Mouse (Mus musculus) embryo, embryonic 10.5 days (tissue): ENCODE results near the gene Nol10.
"Not testable (repeated sequence)": the region's sequence is repeated elsewhere in the genome, so short reads cannot be mapped to it uniquely, and the experiment has no call there.

Experiments
- DNase-seq: peaks from one replicate; pipeline ENCODE4 v3.0.0-alpha.2; 2015; ENCODE audit warnings: low spot score

The Nol10 gene

DNA sequence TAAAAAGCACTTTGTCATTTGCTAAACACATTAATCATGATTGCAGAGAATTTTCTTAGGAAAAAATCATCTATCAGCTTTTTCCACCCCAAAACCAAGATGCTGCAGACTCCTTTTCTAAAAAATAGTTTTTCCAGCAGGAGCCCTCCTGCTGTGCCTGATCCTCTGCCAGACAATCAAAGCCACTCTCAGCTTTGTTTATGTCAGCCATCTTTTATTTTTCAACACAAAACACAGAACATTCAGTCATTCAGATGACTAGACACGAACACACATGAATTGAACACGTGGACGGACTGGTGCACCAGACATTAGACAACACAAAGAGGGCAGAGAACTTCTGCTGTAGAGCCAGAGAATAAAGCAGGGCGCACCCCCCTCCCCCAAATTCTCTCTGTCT lies 115.4 kb downstream of the Nol10 start:
- no peak for DNase-seq

DNA sequence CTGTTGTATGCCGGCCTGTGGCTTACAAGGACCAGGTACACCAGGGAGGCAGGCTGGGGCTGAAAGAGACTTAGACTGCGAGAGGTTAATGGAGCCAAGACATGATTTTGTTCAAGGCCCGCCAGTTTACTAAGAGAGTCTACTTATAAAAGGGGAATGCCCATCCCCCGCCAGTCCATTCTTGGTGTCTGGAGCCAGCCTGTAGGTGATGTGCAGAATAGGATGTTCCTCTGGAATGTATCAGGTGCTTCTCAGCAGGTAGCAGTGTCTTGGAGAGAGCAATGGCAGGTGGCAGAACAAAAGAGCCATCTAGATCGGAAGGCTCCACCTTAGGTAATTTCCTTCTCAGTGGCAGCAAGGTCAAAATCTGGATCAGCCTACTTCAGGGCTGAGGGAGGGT lies 116.3 kb downstream of the Nol10 start:
- DNase-seq = not testable (repeated sequence)

DNA sequence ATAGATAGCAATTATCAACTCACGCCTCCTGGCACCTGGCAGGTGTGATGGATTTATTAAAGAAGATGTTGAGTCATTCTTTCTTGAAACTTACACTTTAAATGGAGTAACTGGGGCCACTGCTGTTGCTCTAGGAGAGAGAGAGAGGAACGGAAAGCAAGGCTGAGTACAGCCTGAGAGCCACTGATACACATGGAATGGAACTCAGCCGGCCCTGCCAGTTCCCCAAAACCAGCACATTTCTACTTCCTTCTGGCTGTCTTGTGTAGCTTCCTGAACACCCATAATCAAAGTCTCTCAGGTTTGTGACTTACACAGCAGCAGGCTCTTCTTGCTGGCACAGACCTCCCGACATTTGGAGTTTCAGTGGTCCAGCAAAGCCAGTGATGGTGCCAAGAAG lies 118.5 kb downstream of the Nol10 start:
- DNase-seq = no peak

DNA sequence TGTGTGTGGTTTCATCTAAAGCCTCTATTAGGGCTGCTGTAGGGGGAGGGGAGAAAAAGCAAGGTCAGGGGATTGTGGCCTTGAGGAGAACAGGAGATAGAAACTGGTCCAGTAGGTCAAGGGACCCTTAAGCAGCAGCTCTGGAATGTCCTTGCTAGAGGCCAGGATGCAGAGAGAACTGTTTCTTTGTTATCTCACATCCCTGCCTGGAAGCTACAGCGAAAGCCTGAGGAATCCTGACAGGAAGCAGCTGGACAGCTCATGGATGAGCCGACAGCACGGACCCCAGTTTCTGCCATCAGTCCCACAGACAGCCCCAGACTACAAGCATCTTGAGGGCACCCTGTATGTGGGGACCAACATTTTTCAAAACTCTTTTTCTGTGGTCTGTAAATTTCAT lies 120.1 kb downstream of the Nol10 start:
- DNase-seq = peak; percentile 26

DNA sequence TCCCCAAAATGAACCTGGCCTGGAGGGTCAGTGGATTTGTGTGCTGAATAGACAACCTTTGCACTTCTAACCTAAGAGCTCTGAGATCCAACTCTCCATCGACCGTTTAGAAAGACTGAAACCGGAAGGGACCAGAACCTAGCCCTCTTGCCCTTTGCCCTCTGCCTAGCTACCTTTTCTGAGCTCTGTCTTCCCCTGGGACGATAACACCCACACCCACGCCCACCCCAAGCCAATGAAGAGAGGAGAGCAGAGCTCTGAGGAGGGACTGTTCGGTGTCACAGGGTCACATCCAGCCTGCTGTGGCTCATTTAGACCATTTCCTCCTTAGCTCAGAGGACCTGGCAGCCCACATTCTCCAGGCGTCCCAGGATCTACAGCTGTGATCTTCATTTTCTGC lies 121.6 kb downstream of the Nol10 start:
- no peak for DNase-seq

DNA sequence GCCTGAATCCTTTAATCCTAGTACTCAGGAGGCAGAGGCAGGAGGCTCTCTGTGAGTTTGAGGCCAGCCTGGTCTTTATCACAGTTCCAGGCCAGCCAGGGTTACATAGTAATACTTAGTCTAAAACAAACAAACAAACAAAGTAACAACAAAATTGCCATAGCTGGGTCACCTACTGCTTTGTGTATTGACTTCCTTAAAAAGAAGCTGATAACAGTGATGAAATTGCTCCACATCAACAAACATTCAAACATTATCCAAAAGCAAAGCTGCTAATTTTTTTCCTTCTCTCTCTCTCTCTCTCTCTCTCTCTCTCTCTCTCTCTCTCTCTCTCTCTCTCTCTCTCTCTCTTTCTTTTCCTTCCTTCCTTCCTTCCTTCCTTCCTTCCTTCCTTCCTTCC lies 122.3 kb downstream of the Nol10 start:
- DNase-seq = not testable (repeated sequence)

DNA sequence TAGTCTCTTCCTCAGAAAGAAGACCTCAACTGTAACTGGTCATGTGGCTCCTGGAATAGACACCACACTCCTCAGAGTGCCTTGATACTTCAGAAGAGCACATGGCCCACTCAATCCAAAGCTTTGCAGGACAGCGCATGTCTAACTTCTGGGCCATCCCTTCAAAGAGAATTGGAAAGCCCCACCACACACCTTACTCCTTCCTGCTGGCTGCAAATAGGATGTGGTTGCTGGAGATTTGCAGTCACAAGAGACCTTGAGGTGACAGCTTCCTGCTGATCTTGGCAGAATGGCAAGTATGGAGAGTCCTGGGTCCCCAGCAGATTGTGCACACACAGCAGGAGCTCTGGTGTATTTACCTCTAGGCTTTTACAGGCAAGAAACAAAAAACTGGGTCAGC lies 123.1 kb downstream of the Nol10 start:
- DNase-seq = no peak

DNA sequence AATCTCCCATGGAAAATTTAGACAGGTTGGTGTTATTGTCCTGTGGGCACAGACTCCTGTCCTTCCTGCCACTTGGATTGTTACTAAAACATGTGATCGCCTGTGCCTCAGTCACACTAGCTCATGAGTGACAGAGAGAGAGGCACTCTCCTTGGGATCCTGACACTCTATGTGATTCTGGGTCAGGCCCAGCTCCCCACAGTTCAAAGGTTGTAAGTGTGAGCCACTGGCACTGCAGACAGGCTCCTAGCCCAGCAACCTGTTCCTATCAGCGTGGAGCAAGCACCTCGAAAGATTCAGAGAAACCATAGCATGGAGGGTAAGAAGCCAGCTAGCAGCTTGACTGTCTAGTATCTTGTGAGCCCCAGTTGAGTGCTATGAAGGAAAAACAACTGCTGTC lies 124.9 kb downstream of the Nol10 start:
- no peak for DNase-seq

DNA sequence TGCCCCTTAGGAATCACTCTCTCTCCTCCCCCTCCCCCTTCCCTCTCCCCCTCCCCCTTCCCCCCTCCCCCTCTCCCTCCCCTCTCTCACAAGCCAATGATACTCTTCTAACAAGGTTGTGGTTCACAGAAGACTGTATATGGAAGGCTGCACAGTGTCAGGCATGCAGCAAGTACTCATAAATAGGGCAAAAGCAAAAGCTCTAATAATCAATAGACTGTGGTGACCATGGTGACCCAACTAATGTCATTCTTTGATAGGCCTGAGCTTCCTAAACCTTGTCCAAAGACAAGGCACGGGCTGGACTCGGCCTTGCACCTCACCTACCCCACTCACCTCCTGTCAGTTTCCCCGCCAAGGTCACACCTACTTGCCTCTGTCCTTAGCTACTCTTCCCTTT lies 125.6 kb downstream of the Nol10 start:
- no peak for DNase-seq

DNA sequence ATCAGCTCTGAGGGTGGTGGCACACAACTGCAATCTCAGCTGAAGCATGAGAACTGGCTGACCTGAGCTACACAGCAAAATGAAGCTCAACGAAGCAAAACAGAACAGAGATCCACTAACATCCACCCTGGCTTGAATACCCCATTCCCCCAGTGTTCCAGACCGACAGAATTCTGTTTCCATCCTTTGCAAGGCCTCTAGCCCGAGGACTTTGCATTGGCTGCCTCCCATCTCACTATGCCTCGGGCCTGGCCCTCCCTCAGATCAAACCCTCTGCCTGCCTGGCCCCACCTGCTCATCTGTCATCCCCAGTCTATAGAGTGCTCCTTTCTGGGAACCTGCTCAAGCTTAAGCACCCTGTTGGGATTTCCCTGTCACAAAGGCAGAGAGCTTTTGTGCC lies 126.4 kb downstream of the Nol10 start:
- DNase-seq = no peak

DNA sequence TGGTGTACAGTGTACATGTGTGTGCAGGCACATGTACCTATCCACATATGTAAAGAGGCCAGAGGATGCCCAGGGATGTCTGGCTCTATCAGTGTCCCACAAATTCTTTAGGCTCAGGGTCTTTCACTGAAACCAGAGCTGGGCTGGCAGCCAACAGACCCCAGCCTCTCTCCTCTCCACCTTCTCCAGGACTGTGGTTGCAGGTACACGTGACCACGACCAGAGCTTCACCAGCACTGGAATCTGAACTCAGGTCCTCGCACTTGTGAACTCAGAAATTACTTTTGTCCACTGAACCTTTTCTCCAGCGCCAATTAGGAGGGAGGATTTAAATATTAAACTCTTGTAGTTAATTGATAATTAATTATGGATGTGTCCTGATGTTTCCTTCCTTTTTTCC lies 126.9 kb downstream of the Nol10 start:
- no peak for DNase-seq

DNA sequence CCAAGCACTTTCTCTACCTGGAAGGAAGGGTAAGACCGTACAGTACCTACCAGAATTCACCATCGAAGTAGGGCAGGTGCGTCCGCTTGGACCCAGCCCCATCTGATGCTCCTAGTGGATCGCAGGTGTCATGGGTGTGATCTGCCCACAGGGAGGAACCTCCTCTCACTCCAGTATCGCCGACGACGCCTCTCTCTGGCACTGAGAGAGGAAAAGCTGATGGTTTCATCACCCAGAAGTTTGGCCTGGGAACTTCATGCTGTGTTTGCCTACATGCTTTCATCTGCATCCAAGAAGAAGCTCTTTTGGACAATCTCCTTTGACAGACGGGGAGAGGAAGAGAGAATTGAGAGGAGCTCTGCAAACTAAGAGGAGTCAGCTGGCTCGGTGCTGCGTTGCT lies 129.9 kb downstream of the Nol10 start:
- no peak for DNase-seq

DNA sequence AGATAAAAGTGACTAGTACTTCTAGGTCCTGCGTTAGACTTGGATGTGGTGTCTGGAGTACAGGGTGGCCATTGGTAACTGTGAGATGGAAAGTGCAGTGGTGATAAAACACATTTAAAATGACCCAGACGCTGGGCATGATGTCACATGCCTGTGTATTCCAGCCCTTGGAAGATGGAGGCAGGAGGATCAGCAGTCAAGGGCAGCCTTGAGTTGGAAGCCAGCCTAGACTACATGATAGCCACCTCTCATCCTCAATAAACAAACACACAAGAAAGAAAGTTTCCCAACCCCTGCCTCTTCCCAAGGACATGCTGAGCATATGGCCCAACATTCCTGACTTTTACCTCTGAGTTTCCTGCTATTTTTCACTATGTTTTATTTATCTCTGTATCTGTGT lies 130.6 kb downstream of the Nol10 start:
- no peak for DNase-seq
